20 mouse cellular contexts compared by ENCODE assay signal in genomic region chr7:142444171-142444570, GRCm38 (mm10). TPM values are rescaled to one million over a fixed set of nuclear protein-coding genes. Genes with fewer than 3 reads are reported as not detected.
DNase-seq lines count a peak whose midpoint lies in the region; ATAC-seq and TF ChIP-seq lines count a peak whose summit lies in the region.
"Had no signal": no experiment of that assay in that cellular context is flagged by ENCODE, and none has a peak within 500 bp of the region (broad histone marks: within the 10 kb centered on the region; RNA-seq: fewer than 3 reads in every experiment).

No protein-coding gene starts in this region.

- peak overlapping the region; percentile 82 for H3K4me3 ChIP-seq in gastrocnemius, adult 2 months
- H3K4me3 ChIP-seq in embryonic facial prominence, embryonic 10.5 days = no peak overlapping the region
- H3K4me3 ChIP-seq: forebrain, embryonic 13.5 days; heart, embryonic 13.5 days; hindbrain, embryonic 13.5 days had no signal

- TF ChIP-seq CTCF in gastrocnemius, adult 2 months (IDR thresholded peaks at IDR 0.05) = no peak

- WGBS in embryonic facial prominence, embryonic 10.5 days = 87% methylated on average over 6 of the region's 6 CpGs

- no peaks in the 10 kb centered on the region for H3K9me3 ChIP-seq in embryonic facial prominence, embryonic 10.5 days
- H3K9me3 ChIP-seq: forebrain, embryonic 13.5 days; heart, embryonic 13.5 days; hindbrain, embryonic 13.5 days had no signal

- ATAC-seq in megakaryocyte, adult 5-6 weeks (ENCODE audit: poor library complexity, severe bottlenecking) = 0 out of 2 replicates have a peak, but pooled peaks have one; percentile 6
- ATAC-seq: forebrain, embryonic 13.5 days; forebrain, postnatal 0 days; hindbrain, postnatal 0 days; intestine, embryonic 16.5 days had no signal

- no peak for DNase-seq in gastrocnemius, adult 2 months
- DNase-seq in gastrocnemius, postnatal 25 days = no peak
- DNase-seq in lung, postnatal 36 days = peak; percentile 31
- DNase-seq in lung, postnatal 14 days = no peak
- no peak for DNase-seq in embryonic facial prominence, embryonic 10.5 days (ENCODE audit: low spot score)
- no peak for DNase-seq in testis, postnatal 14 days (ENCODE audit: low spot score)
- no peak for DNase-seq in embryo, embryonic 11 days
- DNase-seq: adrenal gland, postnatal 10 days; cerebellum, adult 2 months; forebrain, postnatal 0 days had no signal

- intact Hi-C loops in gastrocnemius, adult 2 months (cut with DNase I) = no loop called here

- H3K4me1 ChIP-seq in embryonic facial prominence, embryonic 10.5 days = peaks cover 34% of the 10 kb centered on the region
- H3K4me1 ChIP-seq: forebrain, embryonic 13.5 days had no signal

- H3K27ac ChIP-seq in gastrocnemius, adult 2 months = peak overlapping the region; percentile 98
- peak overlapping the region; percentile 55 for H3K27ac ChIP-seq in embryonic facial prominence, embryonic 10.5 days (replicated peaks)
- H3K27ac ChIP-seq: forebrain, embryonic 13.5 days; heart, embryonic 13.5 days; hindbrain, embryonic 13.5 days; hindbrain, postnatal 0 days had no signal

- no peaks in the 10 kb centered on the region for H3K36me3 ChIP-seq in embryonic facial prominence, embryonic 10.5 days (replicated peaks)
- H3K36me3 ChIP-seq: heart, embryonic 13.5 days; hindbrain, embryonic 13.5 days had no signal

- H3K27me3 ChIP-seq in embryonic facial prominence, embryonic 10.5 days (replicated peaks; ENCODE audit: low read depth, poor library complexity, severe bottlenecking) = no peaks in the 10 kb centered on the region
- H3K27me3 ChIP-seq: forebrain, embryonic 13.5 days; heart, embryonic 13.5 days; hindbrain, embryonic 13.5 days had no signal

RNA-seq across cellular contexts. Expression of gene Tnni2, which starts 2.6 kb away (rescaled TPM):
- total RNA-seq in gastrocnemius, adult 2 months (2021) = over 10,000 TPM; 15,929 to 19,962 TPM
- over 10,000 TPM; 16,193 to 17,938 TPM for total RNA-seq in gastrocnemius, postnatal 25 days (2021)
- 1.7 and 2.5 TPM in 2 replicates for polyA plus RNA-seq in embryonic facial prominence, embryonic 10.5 days (2016; fragmentation: Nextera tagmentation; extraction: Ambion mirVana)
- 18.8 and 20.9 TPM in 2 replicates for total RNA-seq in megakaryocyte, adult 5-6 weeks (2015)
- total RNA-seq in megakaryocyte, adult 5-6 weeks (2017) = 25.6 and 27.6 TPM in 2 replicates

RNA-seq across cellular contexts. Expression of gene Syt8, which starts 9.5 kb away (rescaled TPM):
- total RNA-seq in gastrocnemius, adult 2 months (2021) = not detected
- not detected for total RNA-seq in gastrocnemius, postnatal 25 days (2021)
- polyA plus RNA-seq in embryonic facial prominence, embryonic 10.5 days (2016; fragmentation: Nextera tagmentation; extraction: Ambion mirVana) = not detected in 2 replicates
- total RNA-seq in megakaryocyte, adult 5-6 weeks (2015) = 0.39 TPM in 1 of 2 replicates, not detected in the other
- not detected in 2 replicates for total RNA-seq in megakaryocyte, adult 5-6 weeks (2017)
- total RNA-seq: adrenal gland, postnatal 10 days; forebrain, postnatal 0 days; gastrocnemius, adult 8-10 months; hematopoietic stem cell, adult 5-6 weeks; hindbrain, postnatal 0 days had no signal
- polyA plus RNA-seq: cerebellum, adult 2 months; cortical plate, adult 2 months; forebrain, embryonic 13.5 days; forebrain, postnatal 0 days; heart, postnatal 0 days; hindbrain, embryonic 13.5 days; hindbrain, postnatal 0 days had no signal

RNA-seq across cellular contexts. Expression of gene Lsp1, which starts 16.4 kb away (rescaled TPM):
- total RNA-seq in gastrocnemius, adult 2 months (2021) = 10 to 100 TPM; 25.8 to 47.3 TPM
- total RNA-seq in gastrocnemius, postnatal 25 days (2021) = 10 to 100 TPM; 43.2 to 60.3 TPM
- 20.9 and 21.4 TPM in 2 replicates for polyA plus RNA-seq in embryonic facial prominence, embryonic 10.5 days (2016; fragmentation: Nextera tagmentation; extraction: Ambion mirVana)
- 1,220 and 1,304 TPM in 2 replicates for total RNA-seq in megakaryocyte, adult 5-6 weeks (2015)
- total RNA-seq in megakaryocyte, adult 5-6 weeks (2017) = 1,314 and 1,552 TPM in 2 replicates

RNA-seq across cellular contexts. Expression of gene Tnnt3, which starts 54.5 kb away (rescaled TPM):
- over 10,000 TPM; 28,899 to 38,022 TPM for total RNA-seq in gastrocnemius, adult 2 months (2021)
- over 10,000 TPM; 28,170 to 31,317 TPM for total RNA-seq in gastrocnemius, postnatal 25 days (2021)
- polyA plus RNA-seq in embryonic facial prominence, embryonic 10.5 days (2016; fragmentation: Nextera tagmentation; extraction: Ambion mirVana) = 1.4 and 1.6 TPM in 2 replicates
- total RNA-seq in megakaryocyte, adult 5-6 weeks (2015) = 1.4 and 1.5 TPM in 2 replicates
- total RNA-seq in megakaryocyte, adult 5-6 weeks (2017) = 3.7 and 3.9 TPM in 2 replicates

RNA-seq across cellular contexts. Expression of gene Ctsd, which starts 56.3 kb away (rescaled TPM):
- 100 to 1,000 TPM; 411 to 467 TPM for total RNA-seq in gastrocnemius, adult 2 months (2021)
- total RNA-seq in gastrocnemius, postnatal 25 days (2021) = 100 to 1,000 TPM; 317 to 434 TPM
- 151 and 158 TPM in 2 replicates for polyA plus RNA-seq in embryonic facial prominence, embryonic 10.5 days (2016; fragmentation: Nextera tagmentation; extraction: Ambion mirVana)
- total RNA-seq in megakaryocyte, adult 5-6 weeks (2015) = 193 and 197 TPM in 2 replicates
- total RNA-seq in megakaryocyte, adult 5-6 weeks (2017) = 218 and 236 TPM in 2 replicates

Comparison
In these comparisons a context has a peak if more than half of its experiments do, and no peak if none do; other contexts are left out.
1. RNA of gene Tnni2, which starts 2.6 kb away (total RNA-seq): 15,929 to 19,962 TPM in gastrocnemius, adult 2 months and 16,193 to 17,938 TPM in gastrocnemius, postnatal 25 days; 18.8 to 27.6 TPM in megakaryocyte, adult 5-6 weeks; every median in the first group is over 100 times any median in the second.
2. RNA of gene Lsp1, which starts 16.4 kb away (total RNA-seq): 1,220 to 1,552 TPM in megakaryocyte, adult 5-6 weeks; 43.2 to 60.3 TPM in gastrocnemius, postnatal 25 days and 25.8 to 47.3 TPM in gastrocnemius, adult 2 months; every median in the first group is over 10 times any median in the second.